In genomic region chr2:43902403-43902973, GRCm38 (mm10) we compare ENCODE assay signal across 9 mouse cellular contexts.
DNase-seq lines count a peak whose midpoint lies in the region; ATAC-seq and TF ChIP-seq lines count a peak whose summit lies in the region.
"Had no signal": no experiment of that assay in that cellular context is flagged by ENCODE, and none has a peak within 500 bp of the region (broad histone marks: within the 10 kb centered on the region; RNA-seq: fewer than 3 reads in every experiment).

No protein-coding gene starts in this region.

- DNase-seq in c-Kit-positive CD71-positive TER-119-negative erythroid progenitor cells, embryonic 14.5 days (ENCODE audit: low read depth) = peak; percentile 46
- peak; percentile 93 for DNase-seq in forebrain, embryonic 14.5 days (ENCODE audit: low spot score)
- DNase-seq in heart, postnatal 36 days = peak; percentile 67 to 78
- peak; percentile 4 for DNase-seq in large intestine, adult 2 months (ENCODE audit: low read depth, low spot score)
- peak; percentile 96 for DNase-seq in lung, embryonic 14.5 days
- DNase-seq in ovary, postnatal 10 days (ENCODE audit: low spot score) = peak; percentile 21
- DNase-seq in thymus, adult 2 months = peak; percentile 70

- no peak overlapping the region for H3K4me3 ChIP-seq in ES-Bruce4 (ENCODE audit: low read depth, low read length)
- no peak overlapping the region for H3K4me3 ChIP-seq in forebrain, embryonic 14.5 days (ENCODE audit: low read depth, low read length)
- no peak overlapping the region for H3K4me3 ChIP-seq in lung, embryonic 14.5 days (ENCODE audit: low read depth, low read length)
- no peak overlapping the region for H3K4me3 ChIP-seq in thymus, adult 2 months (ENCODE audit: control insufficient read depth, insufficient read depth, low read length)
- H3K4me3 ChIP-seq: heart, embryonic 15.5 days had no signal

- TF ChIP-seq CTCF in ES-Bruce4 (IDR thresholded peaks at IDR 0.05; ENCODE audit: low read depth, low read length) = peak; percentile 58
- TF ChIP-seq CTCF in lung, embryonic 14.5 days (IDR thresholded peaks at IDR 0.05; ENCODE audit: low read depth) = peak; percentile 85
- no peak for TF ChIP-seq CTCF in thymus, adult 2 months (IDR thresholded peaks at IDR 0.05; ENCODE audit: borderline replicate concordance, control insufficient read depth, extremely low read depth, insufficient read depth, low read length, poor library complexity)

- H3K4me1 ChIP-seq in ES-Bruce4 (ENCODE audit: control insufficient read depth, insufficient read depth, low read length) = no peaks in the 10 kb centered on the region
- H3K4me1 ChIP-seq in forebrain, embryonic 14.5 days (ENCODE audit: control insufficient read depth, insufficient read depth, low read length) = no peaks in the 10 kb centered on the region
- H3K4me1 ChIP-seq in lung, embryonic 14.5 days (ENCODE audit: insufficient read depth) = no peaks in the 10 kb centered on the region
- no peaks in the 10 kb centered on the region for H3K4me1 ChIP-seq in thymus, adult 2 months (replicated peaks; ENCODE audit: control insufficient read depth, insufficient read depth, low read length)
- H3K4me1 ChIP-seq: heart, embryonic 15.5 days had no signal

- H3K27me3 ChIP-seq in ES-Bruce4 (ENCODE audit: control insufficient read depth, insufficient read depth, low read length, poor library complexity, severe bottlenecking) = no peaks in the 10 kb centered on the region
- H3K27me3 ChIP-seq in forebrain, embryonic 14.5 days (replicated peaks; ENCODE audit: control insufficient read depth, insufficient read depth, low read length) = no peaks in the 10 kb centered on the region
- H3K27me3 ChIP-seq in lung, embryonic 14.5 days (ENCODE audit: insufficient read depth, low read length) = no peaks in the 10 kb centered on the region
- no peaks in the 10 kb centered on the region for H3K27me3 ChIP-seq in thymus, adult 2 months (ENCODE audit: control insufficient read depth, insufficient read depth, low read length)
- H3K27me3 ChIP-seq: heart, embryonic 15.5 days had no signal

- H3K27ac ChIP-seq in ES-Bruce4 (ENCODE audit: insufficient read depth, low read length) = no peak overlapping the region
- H3K27ac ChIP-seq in forebrain, embryonic 14.5 days (ENCODE audit: low read depth, low read length) = no peak overlapping the region
- no peak overlapping the region for H3K27ac ChIP-seq in lung, embryonic 14.5 days (ENCODE audit: low read depth)
- H3K27ac ChIP-seq in thymus, adult 2 months (ENCODE audit: control insufficient read depth, insufficient read depth, low read length) = no peak overlapping the region
- H3K27ac ChIP-seq: heart, embryonic 15.5 days had no signal

- intact Hi-C loops in heart, postnatal 36 days (cut with DNase I) = loop anchor here (1.0 to 5.0 kb wide), 2 partner anchors 115 to 179 kb away; no protein-coding TSS in a partner anchor

- no peak for TF ChIP-seq EP300 in ES-Bruce4 (IDR thresholded peaks at IDR 0.05; ENCODE audit: insufficient read depth, low read depth, low read length)

- H3K36me3 ChIP-seq in ES-Bruce4 (ENCODE audit: control insufficient read depth, insufficient read depth, low read length, poor library complexity, severe bottlenecking) = no peaks in the 10 kb centered on the region
- no peaks in the 10 kb centered on the region for H3K36me3 ChIP-seq in forebrain, embryonic 14.5 days (ENCODE audit: control insufficient read depth, insufficient read depth, low read length)
- no peaks in the 10 kb centered on the region for H3K36me3 ChIP-seq in lung, embryonic 14.5 days (ENCODE audit: insufficient read depth)
- no peaks in the 10 kb centered on the region for H3K36me3 ChIP-seq in thymus, adult 2 months (ENCODE audit: control insufficient read depth, insufficient read depth, low read length)
- H3K36me3 ChIP-seq: heart, embryonic 15.5 days had no signal

- TF ChIP-seq POLR2A in ES-Bruce4 (IDR thresholded peaks at IDR 0.05; ENCODE audit: insufficient read depth, low read length) = no peak
- TF ChIP-seq POLR2A in thymus, adult 2 months (IDR thresholded peaks at IDR 0.05; ENCODE audit: control insufficient read depth, extremely low read depth, insufficient read depth, low read length, poor library complexity) = no peak

- WGBS in forebrain, embryonic 14.5 days = 21% methylated on average over 7 of the region's 7 CpGs
- WGBS in large intestine, adult 2 months = 23% methylated on average over 7 of the region's 7 CpGs
- 14% methylated on average over 7 of the region's 7 CpGs for WGBS in lung, embryonic 14.5 days
- 33% methylated on average over 7 of the region's 7 CpGs for WGBS in thymus, adult 2 months

- H3K9me3 ChIP-seq in ES-Bruce4 (replicated peaks; ENCODE audit: control insufficient read depth, insufficient read depth, low read length, poor library complexity, severe bottlenecking) = no peaks in the 10 kb centered on the region
- H3K9me3 ChIP-seq in forebrain, embryonic 14.5 days (replicated peaks; ENCODE audit: control insufficient read depth, low read length) = no peaks in the 10 kb centered on the region
- no peaks in the 10 kb centered on the region for H3K9me3 ChIP-seq in lung, embryonic 14.5 days (ENCODE audit: low read depth, low read length)
- H3K9me3 ChIP-seq: heart, embryonic 15.5 days had no signal

- peak; percentile 95 for ATAC-seq in forebrain, embryonic 14.5 days
- ATAC-seq in lung, embryonic 14.5 days (ENCODE audit: insufficient read depth) = peak; percentile 77; the same call in 1 of the 2 replicates

- H3K4me2 ChIP-seq in forebrain, embryonic 14.5 days (ENCODE audit: low read length) = no peak overlapping the region
- H3K4me2 ChIP-seq in lung, embryonic 14.5 days = no peak overlapping the region
- H3K4me2 ChIP-seq: heart, embryonic 15.5 days had no signal

- no peak overlapping the region for H3K9ac ChIP-seq in ES-Bruce4 (ENCODE audit: low read depth, poor library complexity, severe bottlenecking)
- no peak overlapping the region for H3K9ac ChIP-seq in forebrain, embryonic 14.5 days (ENCODE audit: low read length)
- H3K9ac ChIP-seq in lung, embryonic 14.5 days = no peak overlapping the region
- H3K9ac ChIP-seq: heart, embryonic 15.5 days had no signal

Comparison
In these comparisons a context has a peak if more than half of its experiments do, and no peak if none do; other contexts are left out.
1. DNase-seq: peak in every context shown above with its lines; median percentile 96 in lung, embryonic 14.5 days; 93 in forebrain, embryonic 14.5 days; 72 in heart, postnatal 36 days; 70 in thymus, adult 2 months; 46 in c-Kit-positive CD71-positive TER-119-negative erythroid progenitor cells, embryonic 14.5 days; 21 in ovary, postnatal 10 days; 4 in large intestine, adult 2 months.